Mouse (Mus musculus) sigmoid colon, adult 10 weeks (tissue): ENCODE measurements around the gene Cadm3. TPM values are rescaled to one million over a fixed set of nuclear protein-coding genes. Genes with fewer than 3 reads are reported as not detected.

Experiments used
- polyA plus RNA-seq: library from polyadenylated mRNA; stranded (reverse); fragments of 350-450 nt; fragmentation: Illumina TruSeq; extraction: RNeasy Lipid Tissue Mini Kit (QIAGEN cat#74804); gene quantifications from one replicate; pipeline ENCODE4 v1.2.3, GENCODE M21; 2014; ENCODE audit warnings: low read depth, low replicate concordance

The Cadm3 gene
- polyA plus RNA-seq, result 3.7 TPM

DNA sequence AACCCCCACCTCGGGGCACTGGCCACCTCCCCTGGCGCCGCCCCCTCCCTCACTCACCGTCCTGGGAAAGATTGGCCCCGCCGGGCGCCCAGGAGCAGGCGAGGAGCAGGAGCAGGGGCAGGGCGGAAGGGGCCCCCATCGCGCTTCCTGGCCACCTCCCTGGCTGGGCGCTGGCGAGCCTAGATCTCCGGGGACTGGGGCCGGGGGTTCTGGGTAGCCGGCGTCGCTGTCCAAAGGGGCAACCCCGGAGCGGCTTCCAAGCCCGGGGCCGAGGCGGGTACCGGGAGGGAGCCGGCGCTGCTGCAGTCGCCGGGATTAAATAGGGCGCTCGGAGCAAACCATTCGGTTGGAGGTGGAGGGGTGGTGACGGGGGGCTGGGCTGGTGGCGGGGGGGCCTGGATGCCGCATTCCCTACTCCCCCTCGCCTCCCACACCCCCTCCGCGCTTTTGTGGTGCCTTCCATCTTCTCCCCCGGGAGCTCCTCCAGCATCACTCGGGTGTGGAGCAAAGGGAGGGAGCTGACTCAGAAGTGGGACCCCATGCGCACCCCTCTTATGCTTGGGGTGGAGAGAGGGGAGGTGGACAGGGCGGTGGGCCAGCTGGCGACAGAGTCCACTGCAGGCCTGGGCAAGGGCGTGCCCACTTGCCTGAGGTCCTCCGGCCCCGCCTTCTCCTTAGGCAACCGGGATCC lies at the start of gene Cadm3:
Gene Cadm3, minus strand, starts transcription at position 340 of the 691 bp plus-strand sequence.

DNA sequence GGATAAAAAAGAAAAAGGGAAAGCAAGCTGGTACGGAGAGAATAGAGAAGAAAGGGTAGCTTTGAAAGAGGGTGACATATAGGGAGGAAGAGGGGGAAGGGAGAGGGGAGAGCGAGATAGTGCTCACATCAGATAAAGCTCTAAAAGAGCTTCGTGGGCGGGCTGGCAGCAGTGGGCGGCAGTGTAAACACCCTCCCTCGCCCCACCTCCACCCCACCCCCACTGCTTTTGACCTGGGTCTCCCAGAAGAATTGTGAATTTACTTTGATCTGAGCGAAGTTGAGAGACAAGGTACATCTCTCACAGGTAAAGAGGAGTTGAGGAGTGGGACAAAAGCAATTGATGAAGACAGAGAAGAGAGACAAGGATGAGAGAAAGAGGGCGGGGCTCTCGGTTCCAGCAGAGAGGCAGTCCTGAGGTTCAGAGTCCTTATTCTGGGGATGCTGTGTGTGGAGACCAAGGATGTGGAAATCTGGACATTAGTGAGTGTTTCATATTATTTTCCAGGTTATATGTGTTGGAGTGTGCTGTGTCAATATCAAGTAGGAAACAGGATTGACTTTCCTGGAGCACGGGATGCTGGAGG lies 17.0 kb downstream of the Cadm3 start, which contains the start of gene Aim2:
Gene Aim2, plus strand, starts transcription at position 508 of the 586 bp plus-strand sequence.

DNA sequence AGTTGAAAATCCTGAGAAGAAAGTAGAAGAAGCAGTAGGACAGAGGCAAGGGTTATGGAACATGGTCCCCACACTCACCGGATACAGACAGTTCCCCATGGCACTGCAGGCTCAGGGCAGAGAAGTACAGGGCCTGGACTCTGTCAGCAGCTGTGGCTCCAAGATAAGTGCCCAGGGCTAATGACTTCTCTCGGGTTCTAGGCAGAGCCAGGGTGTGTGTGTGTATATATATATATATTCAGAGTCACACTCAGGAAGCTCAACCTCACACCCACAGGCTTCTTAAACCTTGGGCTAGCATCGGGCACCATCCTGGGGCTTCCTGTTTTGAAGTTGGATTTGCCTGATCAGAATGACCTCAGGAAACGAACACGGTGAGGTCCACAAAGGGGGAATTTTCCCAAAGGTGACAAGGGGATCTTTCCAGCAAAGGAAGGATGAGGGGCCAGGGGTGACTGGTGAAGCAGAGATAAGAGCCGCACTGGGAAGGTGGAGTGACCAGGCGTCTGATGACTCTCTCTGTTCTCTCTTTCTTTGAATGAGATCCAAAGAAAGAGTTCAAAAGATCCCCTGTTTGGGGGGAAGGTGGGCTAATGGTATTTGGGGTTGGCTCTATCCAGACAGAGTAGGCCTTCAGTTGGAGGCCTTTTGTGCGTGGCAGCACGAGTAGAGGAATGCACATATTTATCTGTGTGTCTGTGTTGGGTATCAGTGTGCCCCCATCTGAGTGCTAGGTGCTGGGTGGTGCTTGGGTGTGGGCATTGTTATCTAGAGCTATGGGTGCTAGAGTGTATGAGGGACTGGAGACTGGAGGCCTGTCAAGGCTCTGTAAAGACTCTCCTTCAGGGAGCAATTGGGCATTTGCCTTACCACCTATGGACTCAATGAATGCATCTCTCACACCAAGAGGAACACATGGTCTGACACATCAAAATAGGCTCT lies 33.9 kb downstream of the Cadm3 start, which contains the start of gene Ackr1:
Gene Ackr1, minus strand, starts transcription at position 439 of the 942 bp plus-strand sequence.

Other genes with a start within 250 kb of the Cadm3 start
- not detected for gene Olfr1408, start 230.3 kb downstream of the Cadm3 start, polyA plus RNA-seq
- gene Olfr1406, start 177.1 kb downstream of the Cadm3 start, polyA plus RNA-seq, result not detected
- gene Olfr218, start 169.9 kb downstream of the Cadm3 start, polyA plus RNA-seq, result not detected
- not detected for gene Olfr1404, start 155.3 kb downstream of the Cadm3 start, polyA plus RNA-seq
- gene Fcer1a, start 140.5 kb downstream of the Cadm3 start, polyA plus RNA-seq, result 0.63 TPM
- not detected for gene Olfr418, start 101.7 kb downstream of the Cadm3 start, polyA plus RNA-seq
- gene Mptx2, start 89.9 kb downstream of the Cadm3 start, polyA plus RNA-seq, result 4.4 TPM
- gene Ackr1, start 33.9 kb downstream of the Cadm3 start, polyA plus RNA-seq, result 1.9 TPM
- gene Aim2, start 16.8 kb downstream of the Cadm3 start, polyA plus RNA-seq, result 286 TPM
- 2.6 TPM for gene Ifi206, start 123.3 kb upstream of the Cadm3 start, polyA plus RNA-seq
- gene Ifi214, start 168.3 kb upstream of the Cadm3 start, polyA plus RNA-seq, result 1.9 TPM
- gene Ifi213, start 231.6 kb upstream of the Cadm3 start, polyA plus RNA-seq, result 8.0 TPM